Comparison of ENCODE assay signal across 20 mouse cellular contexts in genomic region chr5:134672611-134673010, GRCm38 (mm10). TPM values are rescaled to one million over a fixed set of nuclear protein-coding genes. Genes with fewer than 3 reads are reported as not detected.
A peak's percentile ranks its signal among the peaks of the same experiment; 100 is the strongest.
DNase-seq lines count a peak whose midpoint lies in the region; ATAC-seq and TF ChIP-seq lines count a peak whose summit lies in the region.
"Had no signal": no experiment of that assay in that cellular context is flagged by ENCODE, and none has a peak within 500 bp of the region (broad histone marks: within the 10 kb centered on the region; RNA-seq: fewer than 3 reads in every experiment).

No protein-coding gene starts in this region.

- no peak overlapping the region for H3K4me3 ChIP-seq in hindbrain, embryonic 11.5 days (ENCODE audit: low read depth, low read length)
- no peak overlapping the region for H3K4me3 ChIP-seq in hindbrain, postnatal 0 days (ENCODE audit: low read length)
- no peak overlapping the region for H3K4me3 ChIP-seq in neural tube, embryonic 13.5 days
- H3K4me3 ChIP-seq in hindbrain, embryonic 12.5 days, result no peak overlapping the region
- H3K4me3 ChIP-seq: embryonic facial prominence, embryonic 10.5 days; forebrain, embryonic 15.5 days; heart, adult 2 months; heart, embryonic 12.5 days; hindbrain, embryonic 15.5 days had no signal

- peaks cover 18% of the 10 kb centered on the region for H3K4me1 ChIP-seq in hindbrain, embryonic 11.5 days (replicated peaks; ENCODE audit: control insufficient read depth, insufficient read depth, low read length)
- peaks cover 18% of the 10 kb centered on the region for H3K4me1 ChIP-seq in hindbrain, postnatal 0 days (ENCODE audit: insufficient read depth, low read length)
- peaks cover 45% of the 10 kb centered on the region for H3K4me1 ChIP-seq in neural tube, embryonic 13.5 days (replicated peaks)
- H3K4me1 ChIP-seq in hindbrain, embryonic 12.5 days, result peaks cover 41% of the 10 kb centered on the region

- H3K27ac ChIP-seq in hindbrain, embryonic 11.5 days (ENCODE audit: low read depth, low read length), result 0 out of 2 replicates have a peak overlapping the region, but pooled peaks have one; percentile 65
- H3K27ac ChIP-seq in hindbrain, postnatal 0 days, result no peak overlapping the region
- peak overlapping the region; percentile 88 for H3K27ac ChIP-seq in neural tube, embryonic 13.5 days (replicated peaks)
- peak overlapping the region; percentile 81 for H3K27ac ChIP-seq in hindbrain, embryonic 12.5 days
- H3K27ac ChIP-seq: forebrain, embryonic 15.5 days; heart, adult 2 months had no signal

- H3K27me3 ChIP-seq in hindbrain, embryonic 11.5 days (ENCODE audit: control insufficient read depth, insufficient read depth, low read length), result no peaks in the 10 kb centered on the region
- no peaks in the 10 kb centered on the region for H3K27me3 ChIP-seq in hindbrain, postnatal 0 days (ENCODE audit: insufficient read depth, low read length)
- H3K27me3 ChIP-seq in neural tube, embryonic 13.5 days, result no peaks in the 10 kb centered on the region
- no peaks in the 10 kb centered on the region for H3K27me3 ChIP-seq in hindbrain, embryonic 12.5 days
- H3K27me3 ChIP-seq: forebrain, embryonic 15.5 days; heart, embryonic 12.5 days; hindbrain, embryonic 15.5 days; Patski had no signal

- H3K36me3 ChIP-seq in hindbrain, embryonic 11.5 days (ENCODE audit: control insufficient read depth, insufficient read depth, low read length), result peaks cover 5% of the 10 kb centered on the region; the same call in 1 of the 2 replicates
- H3K36me3 ChIP-seq in hindbrain, postnatal 0 days (ENCODE audit: insufficient read depth, low read length), result peaks cover 24% of the 10 kb centered on the region; the same call in 1 of the 2 replicates
- peaks cover 56% of the 10 kb centered on the region for H3K36me3 ChIP-seq in neural tube, embryonic 13.5 days
- peaks cover 41% of the 10 kb centered on the region for H3K36me3 ChIP-seq in hindbrain, embryonic 12.5 days

- no peak for ATAC-seq in hindbrain, embryonic 11.5 days (ENCODE audit: low FRiP score)
- ATAC-seq in hindbrain, postnatal 0 days, result no peak
- ATAC-seq in neural tube, embryonic 13.5 days (ENCODE audit: low read depth), result no peak
- no peak for ATAC-seq in hindbrain, embryonic 12.5 days (ENCODE audit: low FRiP score)
- ATAC-seq: activated CD4-positive, CD25-positive, alpha-beta regulatory T cell, adult 4 months; forebrain, embryonic 15.5 days; Patski had no signal

- H3K9me3 ChIP-seq in hindbrain, embryonic 11.5 days (ENCODE audit: control insufficient read depth, low read length), result no peaks in the 10 kb centered on the region
- no peaks in the 10 kb centered on the region for H3K9me3 ChIP-seq in hindbrain, postnatal 0 days (ENCODE audit: low read length)
- no peaks in the 10 kb centered on the region for H3K9me3 ChIP-seq in neural tube, embryonic 13.5 days
- no peaks in the 10 kb centered on the region for H3K9me3 ChIP-seq in hindbrain, embryonic 12.5 days (replicated peaks)
- H3K9me3 ChIP-seq: embryonic facial prominence, embryonic 10.5 days; forebrain, embryonic 15.5 days; heart, embryonic 12.5 days; hindbrain, embryonic 15.5 days had no signal

- no peak for DNase-seq in hindbrain, embryonic 11.5 days (ENCODE audit: low spot score)
- DNase-seq in hindbrain, postnatal 0 days (ENCODE audit: low spot score), result no peak
- DNase-seq in neural tube, embryonic 10.5 days (ENCODE audit: extremely low spot score, low spot score), result no peak
- no peak for DNase-seq in cerebellum, adult 11 months
- no peak for DNase-seq in frontal cortex, postnatal 14 days (ENCODE audit: low spot score in 2 of 2)
- DNase-seq: adrenal gland, postnatal 14 days; cerebellum, adult 18-20 months; cerebellum, adult 9-11 months; cerebellum, postnatal 36 days; gastrocnemius, postnatal 10 days; heart, adult 2 months; kidney, adult 11 months had no signal

- no peak overlapping the region for H3K9ac ChIP-seq in hindbrain, embryonic 11.5 days (ENCODE audit: low read depth, low read length)
- no peak overlapping the region for H3K9ac ChIP-seq in hindbrain, postnatal 0 days (replicated peaks; ENCODE audit: low read length)
- H3K9ac ChIP-seq in neural tube, embryonic 13.5 days, result no peak overlapping the region
- no peak overlapping the region for H3K9ac ChIP-seq in hindbrain, embryonic 12.5 days
- H3K9ac ChIP-seq: forebrain, embryonic 15.5 days; heart, embryonic 12.5 days; hindbrain, embryonic 15.5 days had no signal

- TF ChIP-seq CTCF in hindbrain, postnatal 0 days (IDR thresholded peaks at IDR 0.05; ENCODE audit: low read depth), result no peak

- 93% methylated on average over 6 of the region's 6 CpGs for WGBS in hindbrain, embryonic 11.5 days
- WGBS in hindbrain, postnatal 0 days, result 95% methylated on average over 6 of the region's 6 CpGs
- WGBS in neural tube, embryonic 13.5 days, result 93% methylated on average over 6 of the region's 6 CpGs
- WGBS in hindbrain, embryonic 12.5 days, result 90% methylated on average over 6 of the region's 6 CpGs

- no peak overlapping the region for H3K4me2 ChIP-seq in hindbrain, embryonic 11.5 days (replicated peaks; ENCODE audit: low read depth, low read length)
- no peak overlapping the region for H3K4me2 ChIP-seq in hindbrain, postnatal 0 days (ENCODE audit: low read depth, low read length)
- no peak overlapping the region for H3K4me2 ChIP-seq in neural tube, embryonic 13.5 days
- H3K4me2 ChIP-seq in hindbrain, embryonic 12.5 days (replicated peaks), result no peak overlapping the region
- H3K4me2 ChIP-seq: forebrain, embryonic 15.5 days; heart, embryonic 12.5 days; hindbrain, embryonic 15.5 days had no signal

RNA-seq across cellular contexts. Expression of gene Limk1, which starts 15.8 kb away (rescaled TPM):
- 12.4 and 14.7 TPM in 2 replicates for polyA plus RNA-seq in hindbrain, embryonic 11.5 days (2014; fragmentation: Nextera tagmentation; extraction: Ambion mirVana)
- total RNA-seq in hindbrain, postnatal 0 days (2014; rRNA removed), result 89.7 and 90.6 TPM in 2 replicates
- 19.7 and 20.4 TPM in 2 replicates for polyA plus RNA-seq in hindbrain, postnatal 0 days (2015; fragmentation: Nextera tagmentation; extraction: Ambion mirVana)
- polyA plus RNA-seq in neural tube, embryonic 13.5 days (2015; fragmentation: Nextera tagmentation; extraction: Ambion mirVana), result 20.3 and 21.3 TPM in 2 replicates
- 19.5 and 20.9 TPM in 2 replicates for polyA plus RNA-seq in hindbrain, embryonic 12.5 days (2016; fragmentation: Nextera tagmentation; extraction: Ambion mirVana)

RNA-seq across cellular contexts. Expression of gene Eif4h, which starts 33.3 kb away (rescaled TPM):
- polyA plus RNA-seq in hindbrain, embryonic 11.5 days (2014; fragmentation: Nextera tagmentation; extraction: Ambion mirVana), result 434 and 445 TPM in 2 replicates
- 472 and 489 TPM in 2 replicates for total RNA-seq in hindbrain, postnatal 0 days (2014; rRNA removed)
- polyA plus RNA-seq in hindbrain, postnatal 0 days (2015; fragmentation: Nextera tagmentation; extraction: Ambion mirVana), result 298 and 304 TPM in 2 replicates
- 338 and 355 TPM in 2 replicates for polyA plus RNA-seq in neural tube, embryonic 13.5 days (2015; fragmentation: Nextera tagmentation; extraction: Ambion mirVana)
- 397 and 418 TPM in 2 replicates for polyA plus RNA-seq in hindbrain, embryonic 12.5 days (2016; fragmentation: Nextera tagmentation; extraction: Ambion mirVana)

RNA-seq across cellular contexts. Expression of gene Lat2, which starts 57.8 kb away (rescaled TPM):
- 0.77 and 3.1 TPM in 2 replicates for polyA plus RNA-seq in hindbrain, embryonic 11.5 days (2014; fragmentation: Nextera tagmentation; extraction: Ambion mirVana)
- total RNA-seq in hindbrain, postnatal 0 days (2014; rRNA removed), result 0.93 and 2.8 TPM in 2 replicates
- polyA plus RNA-seq in hindbrain, postnatal 0 days (2015; fragmentation: Nextera tagmentation; extraction: Ambion mirVana), result 1.6 and 4.8 TPM in 2 replicates
- polyA plus RNA-seq in neural tube, embryonic 13.5 days (2015; fragmentation: Nextera tagmentation; extraction: Ambion mirVana), result 4.9 and 6.2 TPM in 2 replicates
- 3.4 and 5.2 TPM in 2 replicates for polyA plus RNA-seq in hindbrain, embryonic 12.5 days (2016; fragmentation: Nextera tagmentation; extraction: Ambion mirVana)
